Mouse (Mus musculus) fat pad, adult 2 months (tissue): ENCODE measurements around the gene Palm.

ENCODE experiments used
- DNase-seq: peaks from one replicate; pipeline ENCODE4 v3.0.0-alpha.2; 2011; ENCODE audit warnings: low read depth, low spot score; ENCODE audit errors: extremely low read depth

Gene Palm

GRCm38 (mm10) chr10:79853860-79854795 lies 60.8 kb downstream of the Palm start, which contains the start of gene Ptbp1:
TSS of gene Ptbp1 (plus strand) at chr10:79854427.
- peak; percentile 97 for DNase-seq

GRCm38 (mm10) chr10:79854801-79855541 lies 61.6 kb downstream of the Palm start:
- no peak for DNase-seq

GRCm38 (mm10) chr10:79855558-79856184 lies 62.3 kb downstream of the Palm start:
- no peak for DNase-seq

DNA sequence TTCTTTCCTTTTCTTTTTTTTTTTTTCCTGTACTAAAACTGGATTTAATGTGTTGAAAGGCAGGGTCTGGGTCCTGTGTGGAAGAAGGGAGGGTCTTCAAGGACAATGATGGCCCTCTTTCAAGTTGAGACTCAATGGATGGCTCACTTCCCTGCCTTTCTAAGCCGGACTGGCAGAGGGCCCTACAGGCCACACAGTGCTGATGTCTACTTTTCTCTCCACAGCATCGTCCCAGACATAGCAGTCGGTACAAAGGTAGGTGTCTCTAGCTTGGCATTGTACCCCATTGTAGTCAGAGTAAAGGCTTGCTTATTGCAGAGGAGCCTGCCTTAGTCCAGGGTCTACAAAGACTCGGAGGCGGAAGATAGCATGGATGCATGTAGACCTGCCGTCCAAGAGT lies 62.9 kb downstream of the Palm start:
- no peak for DNase-seq

DNA sequence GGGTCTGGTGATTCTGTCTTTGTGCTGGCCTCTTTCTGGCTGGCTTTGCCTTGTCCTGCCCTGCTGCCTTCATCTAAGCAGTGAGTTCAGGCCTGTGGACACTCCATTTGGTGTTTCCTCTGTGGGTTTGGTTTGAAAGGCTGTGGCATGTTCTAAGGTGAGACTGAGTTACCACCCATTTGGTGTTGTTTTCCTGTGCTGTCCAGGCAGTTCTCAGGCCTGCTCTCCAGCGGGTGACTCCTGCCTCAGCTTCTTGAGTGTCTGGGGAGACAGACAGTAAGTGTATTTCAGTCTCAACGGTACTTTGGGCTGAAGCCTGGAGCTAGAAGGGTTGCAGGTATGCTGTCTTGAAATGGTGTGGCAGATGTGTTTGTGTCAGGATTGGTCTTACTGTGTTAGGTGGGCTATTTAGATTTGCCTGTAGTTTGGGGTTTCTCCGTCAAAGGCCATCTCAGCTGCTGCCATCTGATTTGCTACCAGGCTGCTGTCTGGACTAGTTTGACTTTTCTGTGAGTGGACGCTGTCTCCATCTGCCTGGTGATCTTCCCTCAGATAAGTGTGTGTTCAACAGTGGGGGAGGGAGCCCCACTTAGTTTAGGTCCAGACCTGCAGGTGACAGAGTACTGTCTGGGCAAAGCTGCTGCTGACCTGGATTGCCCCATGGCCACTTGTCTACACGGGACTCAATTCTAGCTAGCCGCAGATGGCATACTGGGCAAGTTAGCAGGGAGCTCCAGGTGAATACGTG lies 63.5 kb downstream of the Palm start:
- no peak for DNase-seq

DNA sequence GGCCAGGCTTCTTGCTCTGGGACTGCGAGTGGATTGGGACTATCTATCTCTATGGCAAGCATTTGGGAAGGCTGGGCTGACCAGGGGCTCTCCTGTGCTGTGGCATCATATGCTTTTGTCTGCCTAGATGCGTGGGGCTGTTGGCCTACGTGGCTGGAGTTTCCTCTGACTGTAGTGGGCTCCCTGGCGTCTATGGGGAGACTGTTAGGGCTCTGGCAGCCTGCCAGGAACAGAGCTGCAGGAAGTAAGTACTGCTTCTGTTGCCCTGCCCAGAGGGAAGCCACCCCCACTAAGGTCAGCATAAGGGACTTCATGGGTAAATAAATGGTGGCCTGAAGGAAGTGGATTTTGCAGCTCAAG lies 64.1 kb downstream of the Palm start:
- DNase-seq = no peak

GRCm38 (mm10) chr10:79857894-79858293 lies 64.5 kb downstream of the Palm start:
- no peak for DNase-seq

DNA sequence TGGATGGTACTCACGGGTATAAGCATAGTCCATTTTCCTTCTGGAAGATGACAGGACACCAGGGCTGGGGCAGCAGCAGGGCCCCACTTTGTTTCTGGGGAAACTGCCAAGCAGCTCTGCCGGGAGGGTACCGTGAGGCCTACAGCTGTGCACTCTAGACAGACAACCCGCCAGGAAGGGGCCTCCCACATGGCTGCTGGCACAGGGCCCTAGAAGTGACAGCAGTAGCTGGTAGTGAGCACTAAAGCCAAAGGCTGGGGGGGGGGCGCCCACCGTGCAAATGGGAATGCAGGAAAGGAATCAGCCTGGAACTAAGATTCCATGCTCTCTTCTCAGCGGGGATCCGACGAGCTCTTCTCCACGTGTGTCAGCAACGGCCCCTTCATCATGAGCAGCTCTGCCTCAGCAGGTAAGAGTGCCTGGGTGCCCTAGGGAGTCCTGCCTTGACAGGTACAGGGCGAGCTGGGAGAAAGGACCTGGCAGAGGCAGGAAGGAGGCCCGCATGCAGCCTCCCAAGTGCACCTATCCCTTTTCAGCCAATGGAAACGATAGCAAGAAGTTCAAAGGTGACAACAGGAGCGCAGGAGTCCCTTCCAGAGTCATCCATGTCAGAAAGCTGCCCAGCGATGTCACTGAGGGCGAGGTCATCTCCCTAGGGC lies 65.2 kb downstream of the Palm start:
- no peak for DNase-seq

GRCm38 (mm10) chr10:79859116-79859515 lies 65.7 kb downstream of the Palm start:
- no peak for DNase-seq

- no peak for DNase-seq
These were observed 66.9 kb downstream of the Palm start for GRCm38 (mm10) chr10:79860079-79860911.

- peak; percentile 81 for DNase-seq
These were observed 68.1 kb downstream of the Palm start for GRCm38 (mm10) chr10:79861230-79862048.

DNA sequence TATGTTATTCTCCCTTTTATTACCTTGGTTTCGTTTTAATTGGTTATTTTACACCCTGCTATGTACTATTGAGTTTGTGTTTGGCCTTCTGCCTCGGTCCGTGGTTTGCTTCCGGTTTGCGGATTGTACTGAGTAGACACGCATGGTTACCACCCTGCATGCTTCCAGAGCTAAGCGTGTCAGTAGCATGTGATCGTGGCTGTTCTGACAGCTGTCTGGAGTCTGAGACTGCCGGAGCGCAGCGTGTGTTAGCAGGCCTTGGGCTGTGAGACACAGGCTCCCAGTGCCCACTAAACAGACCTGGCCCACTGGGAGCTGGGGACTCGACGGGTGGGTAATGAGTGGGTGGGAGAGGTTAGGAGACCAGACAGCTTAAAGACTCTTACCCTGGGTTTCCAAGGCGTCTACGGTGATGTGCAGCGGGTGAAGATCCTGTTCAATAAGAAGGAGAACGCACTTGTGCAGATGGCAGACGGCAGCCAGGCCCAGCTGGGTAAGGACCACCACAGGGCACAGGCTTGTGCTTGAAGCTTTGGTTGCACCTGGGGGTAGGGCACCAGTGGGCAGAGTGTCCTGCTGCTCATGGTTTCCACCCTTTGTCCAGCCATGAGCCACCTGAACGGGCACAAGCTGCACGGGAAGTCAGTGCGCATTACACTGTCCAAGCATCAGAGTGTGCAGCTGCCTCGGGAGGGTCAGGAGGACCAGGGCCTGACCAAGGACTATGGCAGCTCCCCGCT lies 68.8 kb downstream of the Palm start:
- DNase-seq = no peak

GRCm38 (mm10) chr10:79862925-79863324 lies 69.6 kb downstream of the Palm start:
- no peak for DNase-seq

DNA sequence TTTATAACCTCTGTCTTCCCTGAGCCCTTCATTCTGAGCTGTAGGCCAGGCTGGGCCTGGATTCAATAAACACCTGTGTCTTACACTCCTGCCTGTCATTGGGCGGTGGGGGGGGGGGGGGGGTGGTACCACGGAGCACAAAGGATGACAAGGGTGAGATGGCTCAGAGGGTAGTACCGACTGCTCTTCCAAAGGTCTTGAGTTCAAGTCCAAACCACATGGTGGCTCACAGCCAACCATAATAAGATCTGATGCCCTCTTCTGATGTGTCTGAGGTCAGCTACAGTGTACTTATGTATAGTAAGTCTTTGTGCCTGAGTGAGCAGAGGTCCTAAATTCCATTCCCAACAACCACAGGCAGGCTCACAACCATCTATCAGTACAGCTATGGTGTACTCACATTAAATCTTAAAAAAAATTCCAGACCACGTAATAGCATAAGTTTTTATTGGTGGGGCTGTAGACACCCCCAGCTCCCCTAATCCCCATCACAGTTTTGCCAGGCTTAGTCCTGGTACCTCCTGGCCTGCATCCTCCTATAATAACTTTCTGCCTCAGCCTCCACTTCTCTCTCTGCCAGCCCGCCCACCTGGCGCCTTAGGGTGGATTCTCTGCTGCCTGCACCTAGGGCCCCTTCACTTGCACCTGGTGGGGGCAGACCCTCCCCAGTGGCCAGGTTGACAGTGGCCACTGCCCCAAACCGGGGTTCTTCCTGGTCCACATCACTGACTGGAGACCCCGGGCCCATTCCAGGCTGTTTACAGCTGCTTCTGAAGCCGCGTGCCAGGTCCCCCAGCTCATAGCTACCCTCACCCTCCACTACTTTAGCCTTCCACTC lies 71.2 kb downstream of the Palm start:
- DNase-seq = no peak

DNA sequence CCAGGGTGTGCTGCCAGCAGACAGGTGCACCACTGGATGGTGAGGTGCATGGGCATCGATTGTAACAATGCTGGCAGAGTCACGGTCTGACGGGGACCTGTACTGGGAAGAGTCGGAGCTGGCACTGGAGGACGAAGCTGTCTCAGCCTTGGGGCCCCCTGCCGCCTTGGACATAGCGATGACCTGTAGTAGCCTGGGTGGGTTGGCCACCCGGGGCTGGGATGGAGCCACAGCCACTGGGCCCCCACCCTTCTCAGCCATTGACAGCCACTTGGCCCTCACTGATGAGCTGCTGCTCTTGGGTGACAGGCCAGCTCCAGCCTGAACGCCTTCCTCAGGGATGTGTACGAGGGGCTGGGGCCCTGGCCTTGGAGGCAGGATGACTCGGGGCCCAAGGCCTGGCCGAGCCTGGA lies 71.8 kb downstream of the Palm start:
- DNase-seq = no peak

DNA sequence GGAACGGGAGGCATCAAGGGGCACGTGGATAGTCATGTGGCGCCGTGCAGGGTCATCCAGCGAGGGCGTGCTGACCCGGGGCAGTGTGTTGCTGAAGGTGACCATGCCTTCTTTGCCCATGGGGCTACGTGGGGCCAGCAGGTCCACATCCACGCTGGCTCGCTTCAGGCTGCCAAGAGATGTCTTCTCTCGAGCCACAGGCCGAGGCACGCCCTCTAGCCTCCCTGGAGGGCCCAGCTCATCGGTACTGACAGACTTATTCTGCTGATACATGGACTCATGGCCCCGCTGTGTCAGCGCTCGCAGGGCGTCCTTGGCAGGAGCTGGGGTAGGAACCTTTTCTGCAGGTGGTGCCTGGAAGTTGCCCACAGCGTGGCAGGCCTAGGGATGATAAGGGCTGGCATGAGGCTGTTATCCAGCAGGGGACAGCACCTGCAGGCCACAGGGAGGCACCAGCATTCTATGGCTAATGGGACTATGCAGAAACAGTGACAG lies 72.5 kb downstream of the Palm start:
- DNase-seq = no peak

- DNase-seq = no peak
These were observed 73.2 kb downstream of the Palm start for GRCm38 (mm10) chr10:79866601-79867000.
